Mouse (Mus musculus) hindbrain, embryonic 13.5 days (tissue): ENCODE results near the gene Krtap12-1. TPM values are rescaled to one million over a fixed set of nuclear protein-coding genes. Genes with fewer than 3 reads are reported as not detected.
A peak's percentile ranks its signal among the peaks of the same experiment; 100 is the strongest.
"Not testable (repeated sequence)": the region's sequence is repeated elsewhere in the genome, so short reads cannot be mapped to it uniquely, and the experiment has no call there.

Source experiments
- ATAC-seq: fragments of 200-750 bp; cut with Nextera tagmentation; 2 replicates; pipeline ENCODE4 v1.8.0; 2017; ENCODE audit warnings: moderate TSS enrichment; ENCODE audit not compliant: low FRiP score
- H3K27ac ChIP-seq: fragments of 300-500 bp; sonication (generic); 2 replicates; pipeline ENCODE4 v1.5.1; 2015; ENCODE audit warnings: inconsistent platforms, mild to moderate bottlenecking, moderate library complexity
- H3K27me3 ChIP-seq: fragments of 300-500 bp; sonication (generic); 2 replicates; pipeline ENCODE4 v1.6.1; 2015; ENCODE audit warnings: mild to moderate bottlenecking, inconsistent platforms
- H3K36me3 ChIP-seq: fragments of 300-500 bp; sonication (generic); 2 replicates; pipeline ENCODE4 v1.6.1; 2015; ENCODE audit warnings: mild to moderate bottlenecking, inconsistent platforms
- H3K4me1 ChIP-seq: fragments of 300-500 bp; sonication (generic); replicated peaks from 2 replicates; pipeline ENCODE4 v1.6.1; 2015; ENCODE audit warnings: inconsistent platforms
- H3K4me2 ChIP-seq: fragments of 300-500 bp; sonication (generic); 2 replicates; pipeline ENCODE4 v1.6.1; 2015; ENCODE audit warnings: inconsistent platforms, mild to moderate bottlenecking, moderate library complexity
- H3K4me3 ChIP-seq: fragments of 300-500 bp; sonication (generic); 2 replicates; pipeline ENCODE4 v1.5.1; 2015; ENCODE audit warnings: mild to moderate bottlenecking, inconsistent platforms
- H3K9ac ChIP-seq: fragments of 300-500 bp; sonication (generic); 2 replicates; pipeline ENCODE4 v1.6.1; 2015; ENCODE audit warnings: mild to moderate bottlenecking, inconsistent platforms
- H3K9me3 ChIP-seq: fragments of 300-500 bp; sonication (generic); 2 replicates; pipeline ENCODE4 v1.6.1; 2016; ENCODE audit warnings: inconsistent platforms
- WGBS: fragments of 180-500 bp; shearing (Covaris S2); methylation state at CpG from one replicate; pipeline ENCODE4 v1.1.7; 2015; 5-methylcytosine and 5-hydroxymethylcytosine counted together
- polyA plus RNA-seq: library from polyadenylated mRNA; unstranded; fragments of >200 nt; fragmentation: Nextera tagmentation; extraction: Ambion mirVana; gene quantifications from 2 replicates; pipeline ENCODE4 v1.2.1, GENCODE M21; 2015

Krtap12-1 gene
- not detected in 2 replicates for polyA plus RNA-seq

- not testable (repeated sequence) for H3K4me2 ChIP-seq, H3K4me1 ChIP-seq, H3K27ac ChIP-seq, H3K36me3 ChIP-seq, H3K9ac ChIP-seq, H3K9me3 ChIP-seq, H3K4me3 ChIP-seq, ATAC-seq, H3K27me3 ChIP-seq
- 83% methylated on average over 1 of the region's 1 CpGs for WGBS
Observed at GRCm38 (mm10) chr10:77720299-77720698, at the start of gene Krtap12-1. Gene Krtap12-1, plus strand, starts transcription at chr10:77720599.

- no peaks in the 10 kb centered on the region for H3K4me1 ChIP-seq
- no peak overlapping the region for H3K4me3 ChIP-seq
- no peak overlapping the region for H3K9ac ChIP-seq
- ATAC-seq: no peak
- no peak overlapping the region for H3K27ac ChIP-seq
- 80% methylated on average over 4 of the region's 4 CpGs for WGBS
- H3K36me3 ChIP-seq: no peaks in the 10 kb centered on the region
- H3K9me3 ChIP-seq: no peaks in the 10 kb centered on the region
- H3K27me3 ChIP-seq: peaks cover 17% of the 10 kb centered on the region
- H3K4me2 ChIP-seq: no peak overlapping the region
Observed at GRCm38 (mm10) chr10:77670710-77671109, 49.7 kb upstream of the Krtap12-1 start.

- H3K4me1 ChIP-seq: no peaks in the 10 kb centered on the region
- WGBS: 85% methylated on average over 4 of the region's 4 CpGs
- no peaks in the 10 kb centered on the region for H3K36me3 ChIP-seq
- no peak overlapping the region for H3K4me3 ChIP-seq
- no peak overlapping the region for H3K4me2 ChIP-seq
- no peak overlapping the region for H3K9ac ChIP-seq
- H3K9me3 ChIP-seq: no peaks in the 10 kb centered on the region
- no peak for ATAC-seq
- H3K27me3 ChIP-seq: peaks cover 25% of the 10 kb centered on the region
- no peak overlapping the region for H3K27ac ChIP-seq
Observed at GRCm38 (mm10) chr10:77671519-77671918, 48.9 kb upstream of the Krtap12-1 start.

- WGBS: 59% methylated on average over 13 of the region's 13 CpGs
- Histone ChIP-seq H3K4me3 (no peak overlapping the region), H3K9me3 (no peaks in the 10 kb centered on the region), H3K4me2 (no peak overlapping the region), H3K36me3 (no peaks in the 10 kb centered on the region), H3K9ac (no peak overlapping the region), H3K27me3 (peaks cover 47% of the 10 kb centered on the region), H3K27ac (no peak overlapping the region), H3K4me1 (peaks cover 14% of the 10 kb centered on the region)
- no peak for ATAC-seq
Observed at GRCm38 (mm10) chr10:77673765-77674164, 46.6 kb upstream of the Krtap12-1 start.

- peak overlapping the region; percentile 71 for H3K4me2 ChIP-seq
- peaks cover 56% of the 10 kb centered on the region for H3K27me3 ChIP-seq
- H3K27ac ChIP-seq: no peak overlapping the region
- H3K36me3 ChIP-seq: no peaks in the 10 kb centered on the region
- H3K4me3 ChIP-seq: peak overlapping the region; percentile 37
- under 1% methylated on average over 34 of the region's 35 CpGs for WGBS
- peak overlapping the region; percentile 53 for H3K9ac ChIP-seq
- 0 out of 2 replicates have a peak, but pooled peaks have one; percentile 52 for ATAC-seq
- peaks cover 14% of the 10 kb centered on the region for H3K4me1 ChIP-seq
- no peaks in the 10 kb centered on the region for H3K9me3 ChIP-seq
Observed at GRCm38 (mm10) chr10:77677562-77677961, 42.8 kb upstream of the Krtap12-1 start.

- Histone ChIP-seq H3K27ac (no peak overlapping the region), H3K4me3 (no peak overlapping the region), H3K9ac (no peak overlapping the region), H3K36me3 (no peaks in the 10 kb centered on the region), H3K9me3 (no peaks in the 10 kb centered on the region), H3K27me3 (peaks cover 59% of the 10 kb centered on the region), H3K4me2 (no peak overlapping the region), H3K4me1 (peaks cover 24% of the 10 kb centered on the region)
- WGBS: 77% methylated on average over 7 of the region's 7 CpGs
- ATAC-seq: no peak
Observed at GRCm38 (mm10) chr10:77682994-77683393, 37.4 kb upstream of the Krtap12-1 start.

- H3K9ac ChIP-seq: no peak overlapping the region
- H3K9me3 ChIP-seq: no peaks in the 10 kb centered on the region
- H3K27me3 ChIP-seq: peaks cover 58% of the 10 kb centered on the region
- H3K4me1 ChIP-seq: peaks cover 23% of the 10 kb centered on the region
- H3K4me3 ChIP-seq: no peak overlapping the region
- ATAC-seq: no peak
- no peak overlapping the region for H3K27ac ChIP-seq
- no peaks in the 10 kb centered on the region for H3K36me3 ChIP-seq
- H3K4me2 ChIP-seq: no peak overlapping the region
- 39% methylated on average over 8 of the region's 8 CpGs for WGBS
Observed at GRCm38 (mm10) chr10:77684181-77684580, 36.2 kb upstream of the Krtap12-1 start.

- 7% methylated on average over 22 of the region's 22 CpGs for WGBS
- ATAC-seq: no peak
- no peak within 1 kb of the TSS for H3K27ac ChIP-seq
- H3K4me3 ChIP-seq: no peak within 1 kb of the TSS
- no peaks in the 10 kb centered on the region for H3K36me3 ChIP-seq
- no peak within 1 kb of the TSS for H3K4me2 ChIP-seq
- peaks cover 53% of the 10 kb centered on the region for H3K27me3 ChIP-seq
- no peak within 1 kb of the TSS for H3K9ac ChIP-seq
- peaks cover 33% of the 10 kb centered on the region for H3K4me1 ChIP-seq
- H3K9me3 ChIP-seq: no peaks in the 10 kb centered on the region
Observed at GRCm38 (mm10) chr10:77685895-77686664, 34.3 kb upstream of the Krtap12-1 start, which contains the start of gene Tspear. Gene Tspear, plus strand, starts transcription at chr10:77686569.

GRCm38 (mm10) chr10:77687021-77687420 lies 33.4 kb upstream of the Krtap12-1 start:
- Histone ChIP-seq H3K27ac (no peak overlapping the region), H3K27me3 (peaks cover 53% of the 10 kb centered on the region), H3K9ac (no peak overlapping the region), H3K4me1 (peaks cover 33% of the 10 kb centered on the region), H3K9me3 (no peaks in the 10 kb centered on the region), H3K4me3 (no peak overlapping the region), H3K4me2 (no peak overlapping the region), H3K36me3 (no peaks in the 10 kb centered on the region)
- no peak for ATAC-seq
- 31% methylated on average over 10 of the region's 10 CpGs for WGBS

- not testable (repeated sequence) for ATAC-seq, H3K4me3 ChIP-seq, H3K36me3 ChIP-seq, H3K9me3 ChIP-seq, H3K4me2 ChIP-seq, H3K9ac ChIP-seq, H3K27ac ChIP-seq
- WGBS: 78% methylated on average over 3 of the region's 3 CpGs
- Histone ChIP-seq H3K27me3 (peaks cover 36% of the 10 kb centered on the region), H3K4me1 (peaks cover 26% of the 10 kb centered on the region)
Observed at GRCm38 (mm10) chr10:77690356-77690807, 30.0 kb upstream of the Krtap12-1 start, which contains the start of gene Gm19402. Gene Gm19402, minus strand, starts transcription at chr10:77690757.

GRCm38 (mm10) chr10:77697133-77697532 lies 23.3 kb upstream of the Krtap12-1 start, which contains the start of gene Gm9508:
Gene Gm9508, minus strand, starts transcription at chr10:77697233.
- H3K4me2 ChIP-seq: no peak within 1 kb of the TSS
- ATAC-seq: no peak
- H3K27me3 ChIP-seq: no peaks in the 10 kb centered on the region
- H3K4me1 ChIP-seq: no peaks in the 10 kb centered on the region
- no peak within 1 kb of the TSS for H3K9ac ChIP-seq
- H3K27ac ChIP-seq: no peak within 1 kb of the TSS
- no peaks in the 10 kb centered on the region for H3K9me3 ChIP-seq
- H3K4me3 ChIP-seq: no peak within 1 kb of the TSS
- 42% methylated on average over 4 of the region's 4 CpGs for WGBS
- H3K36me3 ChIP-seq: no peaks in the 10 kb centered on the region

GRCm38 (mm10) chr10:77706326-77706725 lies 14.1 kb upstream of the Krtap12-1 start, which contains the start of gene Gm10272:
Gene Gm10272, plus strand, starts transcription at chr10:77706626.
- no peaks in the 10 kb centered on the region for H3K4me1 ChIP-seq
- no peak within 1 kb of the TSS for H3K4me2 ChIP-seq
- H3K27ac ChIP-seq: no peak within 1 kb of the TSS
- H3K4me3 ChIP-seq: no peak within 1 kb of the TSS
- WGBS: 93% methylated on average over 1 of the region's 1 CpGs
- H3K27me3 ChIP-seq: no peaks in the 10 kb centered on the region
- no peaks in the 10 kb centered on the region for H3K36me3 ChIP-seq
- no peak for ATAC-seq
- H3K9ac ChIP-seq: no peak within 1 kb of the TSS
- H3K9me3 ChIP-seq: peaks cover 17% of the 10 kb centered on the region; the same call in 1 of the 2 replicates
